Mouse (Mus musculus) midbrain, embryonic 13.5 days (tissue): ENCODE data around the gene Selenop. TPM values are rescaled to one million over a fixed set of nuclear protein-coding genes. Genes with fewer than 3 reads are reported as not detected.

Experiments
- ATAC-seq: fragments of 200-750 bp; cut with Nextera tagmentation; 2 replicates; pipeline ENCODE4 v1.8.0; 2017; ENCODE audit warnings: mild to moderate bottlenecking, moderate TSS enrichment, moderate library complexity
- H3K27ac ChIP-seq: fragments of 300-500 bp; sonication (generic); 2 replicates; pipeline ENCODE4 v1.5.1; 2015; ENCODE audit warnings: inconsistent platforms, mild to moderate bottlenecking, moderate library complexity
- H3K27me3 ChIP-seq: fragments of 300-500 bp; sonication (generic); 2 replicates; pipeline ENCODE4 v1.6.1; 2015; ENCODE audit warnings: mild to moderate bottlenecking, inconsistent platforms
- H3K36me3 ChIP-seq: fragments of 300-500 bp; sonication (generic); 2 replicates; pipeline ENCODE4 v1.6.1; 2015; ENCODE audit warnings: mild to moderate bottlenecking, inconsistent platforms
- H3K4me1 ChIP-seq: fragments of 300-500 bp; sonication (generic); replicated peaks from 2 replicates; pipeline ENCODE4 v1.6.1; 2015; ENCODE audit warnings: inconsistent platforms
- H3K4me2 ChIP-seq: fragments of 300-500 bp; sonication (generic); replicated peaks from 2 replicates; pipeline ENCODE4 v1.6.1; 2015; ENCODE audit warnings: moderate library complexity, mild to moderate bottlenecking, inconsistent platforms
- H3K4me3 ChIP-seq: fragments of 300-500 bp; sonication (generic); replicated peaks from 2 replicates; pipeline ENCODE4 v1.5.1; 2015; ENCODE audit warnings: mild to moderate bottlenecking, inconsistent platforms
- H3K9ac ChIP-seq: fragments of 300-500 bp; sonication (generic); replicated peaks from 2 replicates; pipeline ENCODE4 v1.6.1; 2015; ENCODE audit warnings: mild to moderate bottlenecking, inconsistent platforms
- H3K9me3 ChIP-seq: fragments of 300-500 bp; sonication (generic); 2 replicates; pipeline ENCODE4 v1.6.1; 2016; ENCODE audit warnings: mild to moderate bottlenecking, inconsistent platforms
- WGBS: fragments of 180-500 bp; shearing (Covaris S2); methylation state at CpG from one replicate; pipeline ENCODE4 v1.1.7; 2015; 5-methylcytosine and 5-hydroxymethylcytosine counted together
- polyA plus RNA-seq: library from polyadenylated mRNA; unstranded; fragments of >200 nt; fragmentation: Nextera tagmentation; extraction: Ambion mirVana; gene quantifications from 2 replicates; pipeline ENCODE4 v1.2.1, GENCODE M21; 2015

The Selenop gene
- polyA plus RNA-seq, 1 experiment from 2014 or later, result 86.1 TPM

- no peak overlapping the region for H3K4me2 ChIP-seq
- no peak overlapping the region for H3K9ac ChIP-seq
- H3K9me3 ChIP-seq, result no peaks in the 10 kb centered on the region
- 76% methylated on average over 1 of the region's 1 CpGs for WGBS
- H3K27ac ChIP-seq, result no peak overlapping the region
- H3K36me3 ChIP-seq, result no peaks in the 10 kb centered on the region
- ATAC-seq, result no peak
- H3K27me3 ChIP-seq, result no peaks in the 10 kb centered on the region
- no peak overlapping the region for H3K4me3 ChIP-seq
- peaks cover 11% of the 10 kb centered on the region for H3K4me1 ChIP-seq
Observed at GRCm38 (mm10) chr15:3273191-3273590, 4.8 kb downstream of the Selenop start.

- no peak overlapping the region for H3K4me2 ChIP-seq
- 92% methylated on average over 2 of the region's 2 CpGs for WGBS
- no peak for ATAC-seq
Observed at GRCm38 (mm10) chr15:3277391-3277790, 9.0 kb downstream of the Selenop start.

GRCm38 (mm10) chr15:3279242-3279641, 10.9 kb downstream of the Selenop start:
- no peak overlapping the region for H3K4me3 ChIP-seq
- H3K9me3 ChIP-seq, result no peaks in the 10 kb centered on the region
- no peaks in the 10 kb centered on the region for H3K4me1 ChIP-seq
- H3K36me3 ChIP-seq, result no peaks in the 10 kb centered on the region
- no peaks in the 10 kb centered on the region for H3K27me3 ChIP-seq
- H3K27ac ChIP-seq, result no peak overlapping the region
- H3K4me2 ChIP-seq, result no peak overlapping the region
- ATAC-seq, result no peak
- WGBS, result 77% methylated on average over 7 of the region's 7 CpGs
- no peak overlapping the region for H3K9ac ChIP-seq

More at GRCm38 (mm10) chr15:3277391-3277790, 9.0 kb downstream of the Selenop start:
- Histone ChIP-seq H3K36me3 (no peaks in the 10 kb centered on the region), H3K4me1 (no peaks in the 10 kb centered on the region), H3K9ac (no peak overlapping the region), H3K27me3 (no peaks in the 10 kb centered on the region), H3K4me3 (no peak overlapping the region), H3K9me3 (no peaks in the 10 kb centered on the region), H3K27ac (no peak overlapping the region)

GRCm38 (mm10) chr15:3281216-3281615, 12.9 kb downstream of the Selenop start:
- Histone ChIP-seq H3K27ac (no peak overlapping the region), H3K36me3 (no peaks in the 10 kb centered on the region), H3K4me1 (no peaks in the 10 kb centered on the region), H3K4me2 (no peak overlapping the region), H3K9me3 (no peaks in the 10 kb centered on the region), H3K4me3 (no peak overlapping the region), H3K27me3 (no peaks in the 10 kb centered on the region), H3K9ac (no peak overlapping the region)
- ATAC-seq, result no peak

- no peaks in the 10 kb centered on the region for H3K27me3 ChIP-seq
- 72% methylated on average over 1 of the region's 1 CpGs for WGBS
- no peak overlapping the region for H3K4me3 ChIP-seq
- H3K36me3 ChIP-seq, result no peaks in the 10 kb centered on the region
- H3K4me2 ChIP-seq, result no peak overlapping the region
- H3K9ac ChIP-seq, result no peak overlapping the region
- no peaks in the 10 kb centered on the region for H3K9me3 ChIP-seq
- no peaks in the 10 kb centered on the region for H3K4me1 ChIP-seq
- no peak overlapping the region for H3K27ac ChIP-seq
- ATAC-seq, result no peak
Observed at GRCm38 (mm10) chr15:3281737-3282136, 13.4 kb downstream of the Selenop start.

GRCm38 (mm10) chr15:3286032-3286431, 17.7 kb downstream of the Selenop start:
- H3K4me1 ChIP-seq, result no peaks in the 10 kb centered on the region

GRCm38 (mm10) chr15:3290435-3290834, 22.1 kb downstream of the Selenop start:
- Histone ChIP-seq H3K36me3 (no peaks in the 10 kb centered on the region), H3K9ac (no peak overlapping the region), H3K4me3 (no peak overlapping the region), H3K27ac (no peak overlapping the region), H3K4me2 (no peak overlapping the region), H3K9me3 (no peaks in the 10 kb centered on the region), H3K4me1 (no peaks in the 10 kb centered on the region), H3K27me3 (no peaks in the 10 kb centered on the region)
- ATAC-seq, result no peak
- 89% methylated on average over 3 of the region's 3 CpGs for WGBS

More at GRCm38 (mm10) chr15:3286032-3286431, 17.7 kb downstream of the Selenop start:
- Histone ChIP-seq H3K27ac (no peak overlapping the region), H3K9ac (no peak overlapping the region), H3K4me2 (no peak overlapping the region), H3K36me3 (no peaks in the 10 kb centered on the region), H3K27me3 (no peaks in the 10 kb centered on the region), H3K9me3 (no peaks in the 10 kb centered on the region), H3K4me3 (no peak overlapping the region)
- ATAC-seq, result no peak

GRCm38 (mm10) chr15:3293477-3293876, 25.1 kb downstream of the Selenop start:
- ATAC-seq, result no peak
- no peak overlapping the region for H3K4me3 ChIP-seq

GRCm38 (mm10) chr15:3295986-3296385, 27.6 kb downstream of the Selenop start:
- 85% methylated on average over 1 of the region's 1 CpGs for WGBS
- no peak overlapping the region for H3K4me3 ChIP-seq
- no peaks in the 10 kb centered on the region for H3K9me3 ChIP-seq
- no peak overlapping the region for H3K4me2 ChIP-seq
- ATAC-seq, result no peak
- no peaks in the 10 kb centered on the region for H3K36me3 ChIP-seq
- no peaks in the 10 kb centered on the region for H3K4me1 ChIP-seq
- no peaks in the 10 kb centered on the region for H3K27me3 ChIP-seq
- no peak overlapping the region for H3K9ac ChIP-seq
- no peak overlapping the region for H3K27ac ChIP-seq

More at GRCm38 (mm10) chr15:3293477-3293876, 25.1 kb downstream of the Selenop start:
- no peaks in the 10 kb centered on the region for H3K27me3 ChIP-seq
- no peak overlapping the region for H3K27ac ChIP-seq
- H3K9me3 ChIP-seq, result no peaks in the 10 kb centered on the region
- no peak overlapping the region for H3K9ac ChIP-seq
- H3K4me1 ChIP-seq, result no peaks in the 10 kb centered on the region
- 57% methylated on average over 1 of the region's 1 CpGs for WGBS
- H3K4me2 ChIP-seq, result no peak overlapping the region
- H3K36me3 ChIP-seq, result no peaks in the 10 kb centered on the region

- WGBS, result 91% methylated on average over 8 of the region's 8 CpGs
- Histone ChIP-seq H3K4me2 (no peak overlapping the region), H3K27me3 (no peaks in the 10 kb centered on the region), H3K27ac (no peak overlapping the region), H3K9me3 (no peaks in the 10 kb centered on the region), H3K4me1 (no peaks in the 10 kb centered on the region), H3K4me3 (no peak overlapping the region), H3K9ac (no peak overlapping the region), H3K36me3 (no peaks in the 10 kb centered on the region)
- no peak for ATAC-seq
Observed at GRCm38 (mm10) chr15:3297615-3298014, 29.3 kb downstream of the Selenop start.

GRCm38 (mm10) chr15:3300361-3301100, 32.2 kb downstream of the Selenop start:
- Histone ChIP-seq H3K4me3 (no peak overlapping the region), H3K36me3 (no peaks in the 10 kb centered on the region), H3K4me1 (no peaks in the 10 kb centered on the region), H3K9me3 (no peaks in the 10 kb centered on the region), H3K9ac (no peak overlapping the region), H3K27ac (no peak overlapping the region), H3K4me2 (no peak overlapping the region), H3K27me3 (no peaks in the 10 kb centered on the region)
- no peak for ATAC-seq
- WGBS, result 77% methylated on average over 4 of the region's 4 CpGs

GRCm38 (mm10) chr15:3303426-3303825, 35.1 kb downstream of the Selenop start, which contains the start of gene Ccdc152:
Ccdc152 (minus strand) TSS chr15:3303526.
- no peak within 1 kb of the TSS for H3K4me2 ChIP-seq
- no peak within 1 kb of the TSS for H3K4me3 ChIP-seq
- no peak within 1 kb of the TSS for H3K27ac ChIP-seq
- no peaks in the 10 kb centered on the region for H3K27me3 ChIP-seq
- no peak for ATAC-seq
- WGBS, result 92% methylated on average over 12 of the region's 12 CpGs
- no peak within 1 kb of the TSS for H3K9ac ChIP-seq
- no peaks in the 10 kb centered on the region for H3K9me3 ChIP-seq
- H3K4me1 ChIP-seq, result no peaks in the 10 kb centered on the region
- H3K36me3 ChIP-seq, result no peaks in the 10 kb centered on the region

GRCm38 (mm10) chr15:3309856-3310255, 41.5 kb downstream of the Selenop start:
- ATAC-seq, result no peak
- H3K27me3 ChIP-seq, result no peaks in the 10 kb centered on the region
- H3K36me3 ChIP-seq, result no peaks in the 10 kb centered on the region
- H3K9me3 ChIP-seq, result no peaks in the 10 kb centered on the region
- no peak overlapping the region for H3K27ac ChIP-seq
- no peak overlapping the region for H3K4me3 ChIP-seq
- no peaks in the 10 kb centered on the region for H3K4me1 ChIP-seq
- H3K9ac ChIP-seq, result no peak overlapping the region
- 91% methylated on average over 3 of the region's 3 CpGs for WGBS
- no peak overlapping the region for H3K4me2 ChIP-seq
